Comparison of ENCODE assay signal across 22 mouse cellular contexts in genomic region chr12:110733254-110733653, GRCm38 (mm10). TPM values are rescaled to one million over a fixed set of nuclear protein-coding genes. Genes with fewer than 3 reads are reported as not detected.
"Had no signal": no experiment of that assay in that cellular context is flagged by ENCODE, and none has a peak within 500 bp of the region (broad histone marks: within the 10 kb centered on the region; RNA-seq: fewer than 3 reads in every experiment).

No protein-coding gene starts in this region.

RNA-seq across cellular contexts. Expression of gene 1700001K19Rik, which starts 50.8 kb away (rescaled TPM):
- total RNA-seq: common myeloid progenitor, adult 5-6 weeks; forebrain, postnatal 0 days; gastrocnemius, adult 18-20 months; gastrocnemius, adult 2 months; gastrocnemius, postnatal 10 days; gastrocnemius, postnatal 14 days; gastrocnemius, postnatal 25 days; gastrocnemius, postnatal 36 days; gastrocnemius, postnatal 4 days; granulocyte monocyte progenitor cell, adult 5-6 weeks; heart, adult 18-20 months; heart, adult 2 months; heart, adult 8-10 months had no signal
- polyA plus RNA-seq: cortical plate, adult 2 months; embryonic facial prominence, embryonic 12.5 days; embryonic facial prominence, embryonic 13.5 days; embryonic facial prominence, embryonic 14.5 days; erythroblast, embryonic 14.5 days; forebrain, embryonic 10.5 days; forebrain, embryonic 12.5 days; forebrain, embryonic 14.5 days; forebrain, postnatal 0 days; frontal cortex, adult 2 months had no signal
